Mouse (Mus musculus) embryonic facial prominence, embryonic 14.5 days (tissue): ENCODE measurements around the gene Nhs. TPM values are rescaled to one million over a fixed set of nuclear protein-coding genes. Genes with fewer than 3 reads are reported as not detected.

Experiments
- ATAC-seq: fragments of 200-750 bp; cut with Nextera tagmentation; 2 replicates; pipeline ENCODE4 v1.8.0; 2017; ENCODE audit warnings: low read depth, moderate number of reproducible peaks, moderate TSS enrichment
- DNase-seq: peaks from one replicate; pipeline ENCODE4 v3.0.0-alpha.2; 2015; ENCODE audit warnings: low spot score
- H3K27ac ChIP-seq: fragments of 300-500 bp; sonication (generic); replicated peaks from 2 replicates; pipeline ENCODE4 v1.5.1; 2014; ENCODE audit warnings: low read depth, mild to moderate bottlenecking, low read length, moderate library complexity
- H3K27me3 ChIP-seq: fragments of 300-500 bp; sonication (generic); replicated peaks from 2 replicates; pipeline ENCODE4 v1.6.1; 2014; ENCODE audit warnings: low read length; ENCODE audit not compliant: control insufficient read depth, insufficient read depth
- H3K36me3 ChIP-seq: fragments of 300-500 bp; sonication (generic); 2 replicates; pipeline ENCODE4 v1.6.1; 2014; ENCODE audit warnings: low read length, mixed read lengths; ENCODE audit not compliant: control insufficient read depth, insufficient read depth
- H3K4me1 ChIP-seq: fragments of 300-500 bp; sonication (generic); 2 replicates; pipeline ENCODE4 v1.6.1; 2014; ENCODE audit warnings: antibody characterized with exemption, low read length; ENCODE audit not compliant: control insufficient read depth, insufficient read depth
- H3K4me2 ChIP-seq: fragments of 300-500 bp; sonication (generic); 2 replicates; pipeline ENCODE4 v1.6.1; 2014; ENCODE audit warnings: low read depth, mild to moderate bottlenecking, low read length, moderate library complexity, mixed read lengths
- H3K4me3 ChIP-seq: fragments of 300-500 bp; sonication (generic); 2 replicates; pipeline ENCODE4 v1.5.1; 2014; ENCODE audit warnings: low read depth, mild to moderate bottlenecking, low read length
- H3K9ac ChIP-seq: fragments of 300-500 bp; sonication (generic); 2 replicates; pipeline ENCODE4 v1.6.1; 2014; ENCODE audit warnings: low read depth, mild to moderate bottlenecking, low read length, moderate library complexity, mixed read lengths
- H3K9me3 ChIP-seq: fragments of 300-500 bp; sonication (generic); 2 replicates; pipeline ENCODE4 v1.6.1; 2016; ENCODE audit warnings: low read length; ENCODE audit not compliant: control insufficient read depth
- WGBS: fragments of 180-500 bp; shearing (Covaris S2); extraction: QIAGEN DNeasy Blood & Tissue Kit; methylation state at CpG from one replicate; pipeline ENCODE4 v1.1.7; 2014; 5-methylcytosine and 5-hydroxymethylcytosine counted together
- polyA plus RNA-seq: library from polyadenylated mRNA; unstranded; fragments of >200 nt; fragmentation: Nextera tagmentation; extraction: Ambion mirVana; gene quantifications from 2 replicates; pipeline ENCODE4 v1.2.1, GENCODE M21; 2014

Nhs gene
- polyA plus RNA-seq, result 2.7 and 2.8 TPM in 2 replicates

GRCm38 (mm10) chrX:162159637-162160611 lies at the start of gene Nhs:
TSS of gene Nhs (minus strand) at chrX:162159730.
- Histone ChIP-seq H3K9me3 (no peaks in the 10 kb centered on the region), H3K9ac (peak within 1 kb of the TSS; percentile 73), H3K4me2 (peak within 1 kb of the TSS; percentile 65), H3K4me3 (peak within 1 kb of the TSS; percentile 59), H3K27ac (peak within 1 kb of the TSS; percentile 55), H3K4me1 (0 out of 2 replicates have a peak, but pooled peaks cover 6% of the 10 kb centered on the region), H3K36me3 (no peaks in the 10 kb centered on the region), H3K27me3 (peaks cover 25% of the 10 kb centered on the region)
- ATAC-seq (peak; percentile 91), DNase-seq (peak; percentile 89)
- 28% methylated on average over 26 of the region's 61 CpGs for WGBS

- Histone ChIP-seq H3K4me3 (no peak overlapping the region), H3K9ac (no peak overlapping the region), H3K27me3 (peaks cover 10% of the 10 kb centered on the region; the same call in 1 of the 2 replicates), H3K4me2 (no peak overlapping the region), H3K9me3 (0 out of 2 replicates have a peak, but pooled peaks cover 4% of the 10 kb centered on the region), H3K27ac (no peak overlapping the region), H3K4me1 (no peaks in the 10 kb centered on the region), H3K36me3 (no peaks in the 10 kb centered on the region)
- DNase-seq (peak; percentile 17), ATAC-seq (no peak)
- 53% methylated on average over 2 of the region's 2 CpGs for WGBS
Observed at GRCm38 (mm10) chrX:162206350-162206884, 46.9 kb upstream of the Nhs start.

GRCm38 (mm10) chrX:162158743-162159636 lies 540 bp downstream of the Nhs start:
- Histone ChIP-seq H3K4me2 (peak overlapping the region; percentile 65), H3K9ac (peak overlapping the region; percentile 73), H3K4me1 (0 out of 2 replicates have a peak, but pooled peaks cover 6% of the 10 kb centered on the region), H3K4me3 (peak overlapping the region; percentile 59), H3K36me3 (no peaks in the 10 kb centered on the region), H3K9me3 (no peaks in the 10 kb centered on the region), H3K27me3 (peaks cover 30% of the 10 kb centered on the region), H3K27ac (peak overlapping the region; percentile 55)
- DNase-seq, result peak; percentile 43
- WGBS, result 27% methylated on average over 15 of the region's 80 CpGs
- peak; percentile 24 for ATAC-seq

DNA sequence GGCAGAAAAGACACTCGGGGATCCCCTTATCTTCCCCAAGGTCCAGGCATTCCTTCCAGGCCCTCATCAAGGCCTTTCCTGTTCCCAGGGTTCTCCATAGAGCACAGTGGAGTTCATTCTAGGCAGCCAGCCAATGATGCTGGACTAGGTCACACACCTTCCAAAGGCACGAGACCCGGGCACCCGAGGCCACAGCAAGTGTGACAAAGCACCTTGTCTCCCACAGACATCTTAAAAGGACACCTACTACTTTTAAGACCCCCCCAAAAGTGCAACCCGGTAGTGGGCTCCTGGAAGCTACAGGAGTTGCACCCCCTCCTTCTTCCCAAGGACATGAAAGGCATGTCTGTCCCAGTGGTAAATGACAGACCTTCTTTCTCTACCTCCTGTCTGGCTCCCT lies 1.4 kb downstream of the Nhs start:
- Histone ChIP-seq H3K9ac (peak overlapping the region; percentile 73), H3K4me3 (peak overlapping the region; percentile 59), H3K4me2 (peak overlapping the region; percentile 65), H3K4me1 (0 out of 2 replicates have a peak, but pooled peaks cover 6% of the 10 kb centered on the region), H3K27me3 (peaks cover 34% of the 10 kb centered on the region), H3K36me3 (no peaks in the 10 kb centered on the region), H3K9me3 (no peaks in the 10 kb centered on the region), H3K27ac (no peak overlapping the region)
- no peak for ATAC-seq
- WGBS, result 48% methylated on average over 5 of the region's 5 CpGs
- DNase-seq, result no peak

DNA sequence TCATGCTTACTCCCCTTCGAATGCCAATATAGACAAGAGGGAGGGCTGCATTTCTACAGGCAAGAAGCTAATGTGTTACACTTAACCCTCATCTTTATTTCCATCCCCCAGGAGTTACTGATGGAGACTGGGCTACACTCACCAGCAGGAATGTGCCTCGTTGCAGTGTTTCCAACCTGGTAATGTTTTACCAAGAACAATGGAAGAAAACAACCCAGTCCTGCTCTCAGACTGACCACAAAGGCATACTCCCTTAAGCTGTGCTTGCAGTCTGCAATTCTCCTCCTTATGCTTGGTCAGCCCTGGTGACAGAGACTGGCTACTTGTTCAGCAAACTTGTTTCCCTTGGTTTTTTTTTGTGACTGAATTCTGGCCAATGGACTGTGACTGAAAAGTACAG lies 21.7 kb downstream of the Nhs start:
- Histone ChIP-seq H3K36me3 (no peaks in the 10 kb centered on the region), H3K27ac (no peak overlapping the region), H3K4me2 (no peak overlapping the region), H3K4me1 (no peaks in the 10 kb centered on the region), H3K9ac (no peak overlapping the region), H3K9me3 (no peaks in the 10 kb centered on the region), H3K4me3 (no peak overlapping the region), H3K27me3 (peaks cover 32% of the 10 kb centered on the region; the same call in 1 of the 2 replicates)
- no peak for ATAC-seq
- 59% methylated on average over 2 of the region's 2 CpGs for WGBS
- no peak for DNase-seq

DNA sequence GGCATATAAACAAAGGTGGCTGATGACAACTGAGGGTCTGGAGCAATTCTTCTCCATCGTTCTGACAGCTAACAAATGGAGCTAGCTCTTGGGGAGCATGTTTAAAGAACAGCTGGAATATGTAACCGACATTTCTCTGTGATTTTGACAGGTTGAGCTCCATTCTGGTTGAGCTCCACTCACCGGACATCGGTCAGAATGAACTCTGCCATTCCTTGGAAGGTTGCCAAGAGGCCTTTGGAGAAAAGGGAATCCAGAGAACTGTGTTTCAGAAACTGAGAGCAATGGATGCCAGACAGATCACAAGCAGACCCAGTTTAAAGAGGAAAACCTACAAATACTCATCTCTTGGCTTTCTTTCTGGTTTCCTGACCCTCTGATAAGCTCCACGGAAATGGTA lies 46.3 kb downstream of the Nhs start:
- Histone ChIP-seq H3K27ac (no peak overlapping the region), H3K4me2 (no peak overlapping the region), H3K27me3 (peaks cover 18% of the 10 kb centered on the region), H3K4me3 (no peak overlapping the region), H3K9ac (no peak overlapping the region), H3K4me1 (no peaks in the 10 kb centered on the region), H3K9me3 (no peaks in the 10 kb centered on the region), H3K36me3 (no peaks in the 10 kb centered on the region)
- DNase-seq (peak; percentile 36), ATAC-seq (no peak)
- WGBS, result 44% methylated on average over 5 of the region's 5 CpGs

DNA sequence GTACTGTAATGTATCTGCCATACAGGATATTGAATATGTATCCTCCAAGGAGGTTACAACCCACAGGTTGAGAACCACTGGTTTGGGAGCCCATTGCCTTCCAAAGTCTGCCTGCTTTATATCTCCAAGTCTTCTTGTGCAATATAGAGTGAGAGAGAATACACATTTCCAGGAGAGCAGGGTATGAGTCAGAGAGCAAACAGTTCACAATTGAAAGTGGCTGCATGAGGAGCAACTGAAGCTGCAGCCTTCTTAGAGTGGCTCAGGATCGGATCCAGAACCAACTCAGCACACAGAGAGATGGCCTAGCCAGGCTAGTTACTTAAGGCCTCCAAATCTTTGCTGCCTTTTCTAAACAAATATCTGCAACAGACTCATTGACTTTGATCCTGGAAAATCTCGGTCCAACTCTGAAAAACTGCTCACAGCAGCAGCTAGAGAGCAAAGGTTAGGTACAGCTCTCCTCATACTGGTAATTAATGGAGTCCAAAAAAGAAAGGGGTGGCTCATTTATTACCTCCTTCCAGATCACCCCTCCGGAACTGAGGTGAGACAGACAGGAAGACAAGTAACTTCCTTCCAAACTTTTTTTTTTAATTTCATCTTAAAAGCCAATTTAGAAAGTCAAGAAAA lies 56.6 kb downstream of the Nhs start:
- ATAC-seq, result no peak
- no peak overlapping the region for H3K27ac ChIP-seq
- no peak overlapping the region for H3K4me2 ChIP-seq
- H3K4me1 ChIP-seq, result no peaks in the 10 kb centered on the region
- H3K9me3 ChIP-seq, result no peaks in the 10 kb centered on the region
- no peak for DNase-seq
- no peak overlapping the region for H3K4me3 ChIP-seq
- WGBS, result 70% methylated on average over 3 of the region's 3 CpGs
- H3K9ac ChIP-seq, result no peak overlapping the region
- peaks cover 42% of the 10 kb centered on the region for H3K27me3 ChIP-seq
- H3K36me3 ChIP-seq, result no peaks in the 10 kb centered on the region

GRCm38 (mm10) chrX:162098364-162098763 lies 61.2 kb downstream of the Nhs start:
- WGBS, result 44% methylated on average over 4 of the region's 4 CpGs
- H3K9me3 ChIP-seq, result no peaks in the 10 kb centered on the region
- ATAC-seq (no peak), DNase-seq (no peak)
- H3K27ac ChIP-seq, result no peak overlapping the region
- peaks cover 36% of the 10 kb centered on the region for H3K27me3 ChIP-seq
- H3K4me3 ChIP-seq, result no peak overlapping the region
- H3K9ac ChIP-seq, result no peak overlapping the region
- no peaks in the 10 kb centered on the region for H3K4me1 ChIP-seq
- H3K4me2 ChIP-seq, result no peak overlapping the region
- H3K36me3 ChIP-seq, result no peaks in the 10 kb centered on the region
